Mouse (Mus musculus) bone marrow, adult 2 months (tissue): ENCODE measurements around the gene Fcamr.

Source experiments
- CTCF ChIP-seq: fragments of 200-500 bp; IDR thresholded peaks from 2 replicates; pipeline ENCODE4 v1.5.1; 2011; ENCODE audit warnings: low read length, control low read depth; ENCODE audit not compliant: control insufficient read depth, insufficient read depth
- POLR2A ChIP-seq: fragments of 200-500 bp; IDR thresholded peaks from 2 replicates; pipeline ENCODE4 v1.6.1; 2011; ENCODE audit warnings: low read depth, mild to moderate bottlenecking, control low read depth, low read length, borderline replicate concordance; ENCODE audit not compliant: control insufficient read depth

GRCm38 (mm10) chr1:130849530-130850214, 49.0 kb downstream of the Fcamr start:
- TF ChIP-seq POLR2A (no peak), CTCF (no peak)
